Mouse (Mus musculus): Measurements from ENCODE around the gene Ctsl. TPM values are rescaled to one million over a fixed set of nuclear protein-coding genes. Genes with fewer than 3 reads are reported as not detected.

Ctsl gene
- total and polyA plus RNA-seq, 2 experiments from 2014 or later = 174 to 214 TPM

DNA sequence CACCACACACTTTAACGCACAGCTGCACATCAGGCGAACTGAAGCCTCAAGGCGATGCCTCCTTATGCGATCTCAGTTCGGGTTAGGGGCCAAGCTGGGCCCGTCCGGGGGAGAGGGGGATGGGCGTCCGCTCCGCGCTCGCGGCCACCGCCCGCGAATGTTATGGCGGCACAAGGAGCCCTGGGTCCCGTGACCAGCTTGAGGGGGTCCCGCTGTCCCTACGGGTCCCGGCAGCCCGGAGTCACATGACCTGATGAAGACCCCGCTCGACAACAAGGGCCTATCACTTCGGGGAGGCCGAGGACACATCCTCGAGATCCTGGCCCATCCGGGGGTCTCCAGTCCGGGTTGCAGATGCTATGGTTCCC, 901 bp downstream of the Ctsl start:
- 0% methylated on average over 28 of the region's 29 CpGs for WGBS
- DNase-seq (ENCODE audit: low spot score) = peak; percentile 34

GRCm38 (mm10) chr13:64368596-64368995, 2.1 kb downstream of the Ctsl start:
- DNase-seq (ENCODE audit: low spot score) = no peak
- 100% methylated on average over 1 of the region's 1 CpGs for WGBS
- Histone ChIP-seq H3K4me1 (ENCODE audit: insufficient read depth, low read length) (0 out of 2 replicates have a peak, but pooled peaks cover 2% of the 10 kb centered on the region), H3K4me3 (ENCODE audit: low read depth, low read length) (peak overlapping the region; percentile 65; the same call in 1 of the 2 replicates), H3K27me3 (ENCODE audit: insufficient read depth, low read length) (no peaks in the 10 kb centered on the region), H3K27ac (ENCODE audit: low read depth, low read length) (no peak overlapping the region), H3K4me2 (ENCODE audit: low read depth, low read length, poor library complexity, severe bottlenecking) (peak overlapping the region; percentile 76), H3K36me3 (ENCODE audit: insufficient read depth, low read length) (peaks cover 28% of the 10 kb centered on the region), H3K9me3 (ENCODE audit: low read length) (no peaks in the 10 kb centered on the region), H3K9ac (replicated peaks; ENCODE audit: low read length, poor library complexity, severe bottlenecking) (no peak overlapping the region)
- TF ChIP-seq CTCF (IDR thresholded peaks at IDR 0.05) = no peak
- no peak for ATAC-seq (ENCODE audit: low FRiP score)

More for the DNA sequence above, 901 bp downstream of the Ctsl start:
- H3K9ac ChIP-seq (replicated peaks; ENCODE audit: low read length, poor library complexity, severe bottlenecking) = peak overlapping the region; percentile 66
- H3K4me2 ChIP-seq (ENCODE audit: low read depth, low read length, poor library complexity, severe bottlenecking) = peak overlapping the region; percentile 76
- H3K4me1 ChIP-seq (ENCODE audit: insufficient read depth, low read length) = 0 out of 2 replicates have a peak, but pooled peaks cover 2% of the 10 kb centered on the region
- no peaks in the 10 kb centered on the region for H3K27me3 ChIP-seq (ENCODE audit: insufficient read depth, low read length)
- H3K36me3 ChIP-seq (ENCODE audit: insufficient read depth, low read length) = peaks cover 17% of the 10 kb centered on the region
- no peaks in the 10 kb centered on the region for H3K9me3 ChIP-seq (ENCODE audit: low read length)
- peak overlapping the region; percentile 74 for H3K27ac ChIP-seq (ENCODE audit: low read depth, low read length)
- TF ChIP-seq CTCF (IDR thresholded peaks at IDR 0.05) = no peak
- H3K4me3 ChIP-seq (ENCODE audit: low read depth, low read length) = peak overlapping the region; percentile 65
- ATAC-seq (ENCODE audit: low FRiP score) = peak; percentile 83

DNA sequence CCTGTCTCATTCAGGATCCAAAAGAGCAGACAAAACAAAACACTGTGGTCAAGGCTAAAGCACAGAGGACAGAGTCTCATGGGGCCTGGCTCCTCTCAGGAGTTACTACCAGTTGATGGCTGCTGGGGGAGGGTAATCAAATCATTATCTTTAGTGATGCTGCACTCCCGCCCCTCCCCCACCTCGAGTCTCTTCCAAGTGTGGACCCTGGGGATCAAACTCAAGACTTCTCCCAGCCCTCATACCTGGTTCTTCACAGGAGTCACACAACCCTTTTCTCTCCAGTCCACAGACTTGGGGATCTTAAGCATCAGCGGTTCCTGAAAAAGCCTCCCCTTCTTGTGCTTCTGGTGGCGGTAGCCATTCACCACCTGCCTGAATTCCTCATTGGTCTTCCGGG, 3.1 kb downstream of the Ctsl start:
- DNase-seq (ENCODE audit: low spot score) = no peak
- Histone ChIP-seq H3K36me3 (ENCODE audit: insufficient read depth, low read length) (peaks cover 31% of the 10 kb centered on the region), H3K27me3 (ENCODE audit: insufficient read depth, low read length) (no peaks in the 10 kb centered on the region), H3K4me3 (ENCODE audit: low read depth, low read length) (no peak overlapping the region), H3K9ac (replicated peaks; ENCODE audit: low read length, poor library complexity, severe bottlenecking) (no peak overlapping the region), H3K27ac (ENCODE audit: low read depth, low read length) (no peak overlapping the region), H3K4me2 (ENCODE audit: low read depth, low read length, poor library complexity, severe bottlenecking) (no peak overlapping the region), H3K9me3 (ENCODE audit: low read length) (no peaks in the 10 kb centered on the region), H3K4me1 (ENCODE audit: insufficient read depth, low read length) (0 out of 2 replicates have a peak, but pooled peaks cover 2% of the 10 kb centered on the region)
- 98% methylated on average over 5 of the region's 5 CpGs for WGBS
- no peak for TF ChIP-seq CTCF (IDR thresholded peaks at IDR 0.05)
- no peak for ATAC-seq (ENCODE audit: low FRiP score)

GRCm38 (mm10) chr13:64365326-64365725, 5.4 kb downstream of the Ctsl start:
- H3K9ac ChIP-seq (replicated peaks; ENCODE audit: low read length, poor library complexity, severe bottlenecking) = no peak overlapping the region
- no peak overlapping the region for H3K4me3 ChIP-seq (ENCODE audit: low read depth, low read length)
- ATAC-seq (ENCODE audit: low FRiP score) (no peak), DNase-seq (ENCODE audit: low spot score) (no peak)
- H3K9me3 ChIP-seq (ENCODE audit: low read length) = no peaks in the 10 kb centered on the region
- peaks cover 31% of the 10 kb centered on the region for H3K36me3 ChIP-seq (ENCODE audit: insufficient read depth, low read length)
- no peak for TF ChIP-seq CTCF (IDR thresholded peaks at IDR 0.05)
- H3K4me1 ChIP-seq (ENCODE audit: insufficient read depth, low read length) = 0 out of 2 replicates have a peak, but pooled peaks cover 2% of the 10 kb centered on the region
- H3K27ac ChIP-seq (ENCODE audit: low read depth, low read length) = no peak overlapping the region
- H3K4me2 ChIP-seq (ENCODE audit: low read depth, low read length, poor library complexity, severe bottlenecking) = no peak overlapping the region
- no peaks in the 10 kb centered on the region for H3K27me3 ChIP-seq (ENCODE audit: insufficient read depth, low read length)

GRCm38 (mm10) chr13:64364258-64364657, 6.4 kb downstream of the Ctsl start:
- Histone ChIP-seq H3K27me3 (ENCODE audit: insufficient read depth, low read length) (no peaks in the 10 kb centered on the region), H3K4me1 (ENCODE audit: insufficient read depth, low read length) (0 out of 2 replicates have a peak, but pooled peaks cover 2% of the 10 kb centered on the region), H3K9ac (replicated peaks; ENCODE audit: low read length, poor library complexity, severe bottlenecking) (no peak overlapping the region), H3K36me3 (ENCODE audit: insufficient read depth, low read length) (peaks cover 31% of the 10 kb centered on the region), H3K9me3 (ENCODE audit: low read length) (no peaks in the 10 kb centered on the region), H3K27ac (ENCODE audit: low read depth, low read length) (no peak overlapping the region), H3K4me3 (ENCODE audit: low read depth, low read length) (no peak overlapping the region), H3K4me2 (ENCODE audit: low read depth, low read length, poor library complexity, severe bottlenecking) (no peak overlapping the region)
- peak; percentile 51 for TF ChIP-seq CTCF (IDR thresholded peaks at IDR 0.05)
- DNase-seq (ENCODE audit: low spot score) (peak; percentile 17), ATAC-seq (ENCODE audit: low FRiP score) (no peak)
- 90% methylated on average over 2 of the region's 2 CpGs for WGBS

- WGBS = 94% methylated on average over 6 of the region's 6 CpGs
- H3K9me3 ChIP-seq (ENCODE audit: low read length) = no peaks in the 10 kb centered on the region
- no peak for TF ChIP-seq CTCF (IDR thresholded peaks at IDR 0.05)
- no peaks in the 10 kb centered on the region for H3K27me3 ChIP-seq (ENCODE audit: insufficient read depth, low read length)
- DNase-seq (ENCODE audit: low spot score) (no peak), ATAC-seq (ENCODE audit: low FRiP score) (no peak)
- no peak overlapping the region for H3K4me3 ChIP-seq (ENCODE audit: low read depth, low read length)
- no peak overlapping the region for H3K4me2 ChIP-seq (ENCODE audit: low read depth, low read length, poor library complexity, severe bottlenecking)
- no peak overlapping the region for H3K27ac ChIP-seq (ENCODE audit: low read depth, low read length)
- H3K4me1 ChIP-seq (ENCODE audit: insufficient read depth, low read length) = no peaks in the 10 kb centered on the region
- H3K9ac ChIP-seq (replicated peaks; ENCODE audit: low read length, poor library complexity, severe bottlenecking) = no peak overlapping the region
- H3K36me3 ChIP-seq (ENCODE audit: insufficient read depth, low read length) = peaks cover 27% of the 10 kb centered on the region
These were observed 8.6 kb downstream of the Ctsl start for GRCm38 (mm10) chr13:64362139-64362538.
